Mouse (Mus musculus) liver, embryonic 14.5 days (tissue): ENCODE results near the gene Ift140. TPM values are rescaled to one million over a fixed set of nuclear protein-coding genes. Genes with fewer than 3 reads are reported as not detected.

Experiments
- ATAC-seq: fragments of 200-750 bp; cut with Nextera tagmentation; 2 replicates; pipeline ENCODE4 v1.8.0; 2017; ENCODE audit warnings: moderate number of reproducible peaks, mild to moderate bottlenecking, moderate library complexity; ENCODE audit not compliant: insufficient read depth
- DNase-seq, 3 experiments: peaks; one replicate each; pipeline ENCODE4 v3.0.0-alpha.2; 2012 to 2013; ENCODE audit warnings: low read depth in 3 of 3, low spot score in 3 of 3
- H3K27ac ChIP-seq: fragments of 300-500 bp; sonication (generic); 2 replicates; pipeline ENCODE4 v1.5.1; 2014; ENCODE audit warnings: moderate library complexity, mild to moderate bottlenecking, control low read depth, inconsistent platforms
- H3K27me3 ChIP-seq: fragments of 300-500 bp; sonication (generic); 2 replicates; pipeline ENCODE4 v1.6.1; 2014; ENCODE audit warnings: mild to moderate bottlenecking, low read length, moderate library complexity; ENCODE audit not compliant: control insufficient read depth, insufficient read depth
- H3K36me3 ChIP-seq: fragments of 300-500 bp; sonication (generic); replicated peaks from 2 replicates; pipeline ENCODE4 v1.6.1; 2014; ENCODE audit warnings: low read depth; ENCODE audit not compliant: control insufficient read depth, insufficient read depth
- H3K4me1 ChIP-seq, 2 experiments: fragments of 200-500 bp in 1 of 2; fragments of 300-500 bp in 1 of 2; sonication (generic) in 1 of 2; replicated peaks; 2 replicates each; pipeline ENCODE4 v1.6.1; 2012 to 2014; ENCODE audit warnings: antibody characterized with exemption in 1 of 2, inconsistent platforms in 1 of 2, low read length in 1 of 2; ENCODE audit not compliant: control insufficient read depth in 2 of 2, insufficient read depth in 2 of 2
- H3K4me2 ChIP-seq: fragments of 300-500 bp; sonication (generic); 2 replicates; pipeline ENCODE4 v1.6.1; 2014; ENCODE audit warnings: low read depth, mild to moderate bottlenecking, control low read depth, moderate library complexity
- H3K4me3 ChIP-seq, 2 experiments: fragments of 200-500 bp in 1 of 2; fragments of 300-500 bp in 1 of 2; sonication (generic) in 1 of 2; 2 replicates each; pipeline ENCODE4 v1.5.1; 2012 to 2014; ENCODE audit warnings: low read depth in 2 of 2, low read length in 2 of 2, mild to moderate bottlenecking in 2 of 2, control low read depth in 1 of 2, inconsistent platforms in 1 of 2, moderate library complexity in 1 of 2; ENCODE audit not compliant: insufficient read depth in 1 of 2
- H3K9ac ChIP-seq: fragments of 300-500 bp; sonication (generic); replicated peaks from 2 replicates; pipeline ENCODE4 v1.6.1; 2014; ENCODE audit warnings: mild to moderate bottlenecking, control low read depth, moderate library complexity
- H3K9me3 ChIP-seq: fragments of 300-500 bp; sonication (generic); 2 replicates; pipeline ENCODE4 v1.6.1; 2016; ENCODE audit warnings: low read length, mixed read lengths; ENCODE audit not compliant: control insufficient read depth
- CTCF ChIP-seq: IDR thresholded peaks from 2 replicates; pipeline ENCODE4 v1.5.1; 2016; ENCODE audit warnings: antibody characterized with exemption, low read depth, control low read depth
- EP300 ChIP-seq: IDR thresholded peaks from 2 replicates; pipeline ENCODE4 v1.6.1; 2016; ENCODE audit warnings: antibody characterized with exemption, low read depth
- WGBS: fragments of 180-500 bp; shearing (Covaris S2); extraction: QIAGEN DNeasy Blood & Tissue Kit; methylation state at CpG from one replicate; pipeline ENCODE4 v1.1.7; 2014; ENCODE audit not compliant: insufficient replicate concordance; 5-methylcytosine and 5-hydroxymethylcytosine counted together
- polyA plus RNA-seq, 2 experiments: library from polyadenylated mRNA; depleted of rRNA in 1 of 2; stranded (reverse) in 1 of 2; unstranded in 1 of 2; fragments of >200 nt; fragmentation: Nextera tagmentation in 1 of 2; extraction: Ambion mirVana in 1 of 2; gene quantifications; 2 replicates each; pipeline versions ENCODE4 v1.2.1 to v1.2.3; 2012 to 2014

Ift140 gene
- polyA plus RNA-seq, 2 experiments: 61.2 to 124 TPM

GRCm38 (mm10) chr17:25086724-25087123 lies 70.8 kb downstream of the Ift140 start:
- DNase-seq: peak in 1 of 3 experiments; percentile 55
- TF ChIP-seq EP300 (no peak), CTCF (no peak)
- peaks cover 43 to 62% of the 10 kb centered on the region in 2 experiments for H3K4me1 ChIP-seq
- peak overlapping the region; percentile 17 to 35 for H3K4me3 ChIP-seq
- peaks cover 14% of the 10 kb centered on the region for H3K36me3 ChIP-seq
- H3K9ac ChIP-seq: peak overlapping the region; percentile 88
- H3K27ac ChIP-seq: peak overlapping the region; percentile 94
- WGBS: 41% methylated on average over 7 of the region's 7 CpGs
- no peaks in the 10 kb centered on the region for H3K27me3 ChIP-seq
- peak; percentile 39 for ATAC-seq
- no peaks in the 10 kb centered on the region for H3K9me3 ChIP-seq
- peak overlapping the region; percentile 79 for H3K4me2 ChIP-seq

- H3K9ac ChIP-seq: peak overlapping the region; percentile 88
- H3K4me2 ChIP-seq: peak overlapping the region; percentile 79
- peaks cover 44 to 65% of the 10 kb centered on the region in 2 experiments for H3K4me1 ChIP-seq
- DNase-seq: peak; percentile 31 to 81 (median 54)
- H3K36me3 ChIP-seq: peaks cover 38% of the 10 kb centered on the region
- peak; percentile 89 for ATAC-seq
- TF ChIP-seq CTCF: peak; percentile 2; the same call in 1 of the 2 replicates
- TF ChIP-seq EP300: peak; percentile 98
- WGBS: 20% methylated on average over 10 of the region's 10 CpGs
- no peaks in the 10 kb centered on the region for H3K27me3 ChIP-seq
- H3K4me3 ChIP-seq: peak overlapping the region; percentile 72 to 95
- peak overlapping the region; percentile 94 for H3K27ac ChIP-seq
- no peaks in the 10 kb centered on the region for H3K9me3 ChIP-seq
Observed at GRCm38 (mm10) chr17:25089158-25089557, 73.3 kb downstream of the Ift140 start.

- Histone ChIP-seq H3K4me3 (peak overlapping the region; percentile 72 to 95), H3K4me1 (peaks cover 43 to 62% of the 10 kb centered on the region in 2 experiments), H3K27me3 (no peaks in the 10 kb centered on the region), H3K9ac (peak overlapping the region; percentile 88), H3K9me3 (no peaks in the 10 kb centered on the region), H3K27ac (peak overlapping the region; percentile 94), H3K36me3 (peaks cover 51% of the 10 kb centered on the region), H3K4me2 (peak overlapping the region; percentile 79)
- TF ChIP-seq EP300 (no peak), CTCF (peak; percentile 55)
- DNase-seq (no peak), ATAC-seq (no peak)
- WGBS: 67% methylated on average over 10 of the region's 10 CpGs
Observed at GRCm38 (mm10) chr17:25090450-25090849, 74.6 kb downstream of the Ift140 start.

- H3K4me1 ChIP-seq: peaks cover 6 to 10% of the 10 kb centered on the region in 2 experiments
- no peaks in the 10 kb centered on the region for H3K27me3 ChIP-seq
- ATAC-seq (no peak), DNase-seq (no peak)
- H3K4me3 ChIP-seq: no peak overlapping the region
- TF ChIP-seq EP300 (no peak), CTCF (no peak)
- no peaks in the 10 kb centered on the region for H3K9me3 ChIP-seq
- H3K36me3 ChIP-seq: peaks cover 94% of the 10 kb centered on the region
- H3K4me2 ChIP-seq: no peak overlapping the region
- no peak overlapping the region for H3K9ac ChIP-seq
- WGBS: 84% methylated on average over 2 of the region's 2 CpGs
- H3K27ac ChIP-seq: no peak overlapping the region
Observed at GRCm38 (mm10) chr17:25096221-25096620, 80.3 kb downstream of the Ift140 start.

- TF ChIP-seq EP300 (no peak), CTCF (no peak)
- Histone ChIP-seq H3K27ac (no peak overlapping the region), H3K9ac (no peak overlapping the region), H3K4me3 (no peak overlapping the region), H3K27me3 (no peaks in the 10 kb centered on the region), H3K36me3 (peaks cover 73% of the 10 kb centered on the region), H3K9me3 (no peaks in the 10 kb centered on the region), H3K4me1 (no peaks in the 10 kb centered on the region), H3K4me2 (no peak overlapping the region)
- 89% methylated on average over 6 of the region's 6 CpGs for WGBS
- DNase-seq: no peak
- no peak for ATAC-seq
Observed at GRCm38 (mm10) chr17:25100052-25100451, 84.2 kb downstream of the Ift140 start.
